Mouse (Mus musculus): ENCODE measurements around the gene Txndc8. TPM values are rescaled to one million over a fixed set of nuclear protein-coding genes. Genes with fewer than 3 reads are reported as not detected.

Txndc8 gene
- polyA plus RNA-seq, 1 experiment = not detected

DNA sequence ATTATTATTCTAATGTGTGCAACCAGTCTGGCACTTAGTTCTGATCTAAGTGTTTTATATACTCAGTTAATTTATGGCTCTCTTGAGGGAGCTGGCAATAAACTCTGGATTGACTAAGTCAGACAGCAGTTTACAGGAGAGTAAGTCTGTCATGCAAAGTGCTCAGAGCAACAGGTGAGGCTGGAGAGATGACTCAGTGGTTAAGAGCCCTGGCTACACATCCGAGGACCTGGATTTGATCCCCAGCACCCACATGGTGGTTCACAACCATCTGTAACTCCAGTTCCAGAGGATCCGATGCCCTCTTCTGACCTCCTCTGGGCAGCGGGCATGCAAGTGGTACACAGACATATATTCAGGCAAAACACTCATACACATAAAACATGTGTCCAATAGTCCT lies 35.4 kb upstream of the Txndc8 start:
- Histone ChIP-seq H3K79me3 (ENCODE audit: low read depth) (no peaks in the 10 kb centered on the region), H3ac (ENCODE audit: control insufficient read depth, insufficient read length, low read depth) (no peak overlapping the region), H3K79me2 (ENCODE audit: control insufficient read depth, insufficient read depth) (no peaks in the 10 kb centered on the region), H3K27me3 (ENCODE audit: control insufficient read depth, insufficient read depth, insufficient read length) (no peaks in the 10 kb centered on the region), H3K36me3 (ENCODE audit: control insufficient read depth, insufficient read depth) (no peaks in the 10 kb centered on the region), H3K4me3 (ENCODE audit: insufficient read depth, poor library complexity, severe bottlenecking) (no peak overlapping the region)
- TF ChIP-seq CEBPB (IDR thresholded peaks at IDR 0.05; ENCODE audit: low read depth) = no peak
- no peak for TF ChIP-seq CTCF (IDR thresholded peaks at IDR 0.05; ENCODE audit: control insufficient read depth, insufficient read depth, insufficient read length)

DNA sequence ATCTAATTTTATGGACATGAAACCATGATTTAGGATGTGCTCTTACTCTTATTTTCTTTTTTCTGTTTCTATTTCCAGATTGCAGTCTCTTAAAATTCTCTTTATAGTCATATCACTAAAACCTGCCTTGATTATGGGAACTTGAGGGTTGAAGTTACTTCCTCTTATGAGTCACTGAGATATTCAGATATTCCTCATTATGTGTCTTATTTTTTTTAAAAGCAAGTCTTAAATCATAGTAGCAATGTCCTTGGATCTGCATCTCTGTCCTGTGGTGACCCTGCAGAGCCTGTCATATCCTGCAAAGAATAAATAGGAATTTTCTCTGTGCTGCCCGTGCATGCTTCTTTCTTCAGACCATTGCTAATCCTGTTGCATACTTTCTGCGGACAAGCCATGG lies 31.2 kb upstream of the Txndc8 start:
- Histone ChIP-seq H3K79me2 (ENCODE audit: control insufficient read depth, insufficient read depth) (no peaks in the 10 kb centered on the region), H3K4me3 (ENCODE audit: insufficient read depth, poor library complexity, severe bottlenecking) (no peak overlapping the region), H3K27me3 (ENCODE audit: control insufficient read depth, insufficient read depth, insufficient read length) (no peaks in the 10 kb centered on the region), H3ac (ENCODE audit: control insufficient read depth, insufficient read length, low read depth) (no peak overlapping the region), H3K79me3 (ENCODE audit: low read depth) (no peaks in the 10 kb centered on the region), H3K36me3 (ENCODE audit: control insufficient read depth, insufficient read depth) (no peaks in the 10 kb centered on the region)
- TF ChIP-seq USF1 (IDR thresholded peaks at IDR 0.05; ENCODE audit: low read depth) (no peak), FOSL1 (IDR thresholded peaks at IDR 0.05; ENCODE audit: insufficient read depth, low read length, poor library complexity, severe bottlenecking) (no peak), MYOD1 (IDR thresholded peaks at IDR 0.05; ENCODE audit: control insufficient read depth, insufficient read length, low read depth) (no peak), CTCF (IDR thresholded peaks at IDR 0.05; ENCODE audit: control insufficient read depth, insufficient read depth, insufficient read length) (no peak), MAX (IDR thresholded peaks at IDR 0.05) (no peak), CEBPB (IDR thresholded peaks at IDR 0.05; ENCODE audit: low read depth) (no peak)

DNA sequence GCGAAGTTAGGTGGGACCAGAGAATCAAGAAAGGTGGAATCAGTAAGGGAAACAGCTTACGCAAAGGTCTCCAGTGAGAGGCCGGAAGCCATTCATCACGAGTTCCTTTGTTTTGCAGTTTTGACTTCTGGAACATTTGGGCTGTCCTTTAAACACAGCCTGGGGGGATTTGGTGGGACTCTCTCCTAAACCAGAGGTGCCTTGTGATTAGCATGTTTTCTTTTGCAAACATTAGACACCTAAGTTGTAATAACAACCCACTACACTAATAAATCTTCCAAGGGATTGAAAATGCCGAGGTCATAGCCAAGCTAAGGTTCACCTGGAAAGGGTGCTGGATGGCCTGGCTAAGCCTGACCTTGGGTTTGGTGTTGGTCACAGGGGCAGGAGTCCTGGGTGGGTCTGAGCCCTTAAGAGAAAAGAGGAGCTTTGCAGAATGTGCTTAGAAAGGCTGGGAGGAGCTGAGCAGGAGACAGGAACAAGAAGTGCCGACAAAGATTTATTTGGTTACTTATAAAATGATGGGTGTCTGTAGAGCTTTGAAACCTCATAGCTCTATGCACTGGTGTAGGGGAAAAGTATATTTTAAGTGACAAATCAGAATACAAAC lies 28.3 kb upstream of the Txndc8 start:
- TF ChIP-seq MYOG (IDR thresholded peaks at IDR 0.05; ENCODE audit: control insufficient read depth, extremely low read depth, insufficient read length) (no peak), MYOD1 (IDR thresholded peaks at IDR 0.05; ENCODE audit: control insufficient read depth, insufficient read length, low read depth) (no peak), CTCF (IDR thresholded peaks at IDR 0.05; ENCODE audit: control insufficient read depth, insufficient read depth, insufficient read length) (no peak), USF1 (IDR thresholded peaks at IDR 0.05; ENCODE audit: low read depth) (no peak), CEBPB (IDR thresholded peaks at IDR 0.05; ENCODE audit: low read depth) (no peak), MAX (IDR thresholded peaks at IDR 0.05) (no peak), FOSL1 (IDR thresholded peaks at IDR 0.05; ENCODE audit: insufficient read depth, low read length, poor library complexity, severe bottlenecking) (no peak)
- H3K4me3 ChIP-seq (ENCODE audit: insufficient read depth, poor library complexity, severe bottlenecking) = no peak overlapping the region

GRCm38 (mm10) chr4:58034663-58035062 lies 25.7 kb upstream of the Txndc8 start:
- Histone ChIP-seq H3ac (ENCODE audit: control insufficient read depth, insufficient read length, low read depth) (no peak overlapping the region), H3K4me3 (ENCODE audit: insufficient read depth, poor library complexity, severe bottlenecking) (no peak overlapping the region), H3K27me3 (ENCODE audit: control insufficient read depth, insufficient read depth, insufficient read length) (no peaks in the 10 kb centered on the region), H3K79me3 (ENCODE audit: low read depth) (no peaks in the 10 kb centered on the region), H3K36me3 (ENCODE audit: control insufficient read depth, insufficient read depth) (no peaks in the 10 kb centered on the region), H3K79me2 (ENCODE audit: control insufficient read depth, insufficient read depth) (no peaks in the 10 kb centered on the region)
- TF ChIP-seq CEBPB (IDR thresholded peaks at IDR 0.05; ENCODE audit: low read depth) (no peak), FOSL1 (IDR thresholded peaks at IDR 0.05; ENCODE audit: insufficient read depth, low read length, poor library complexity, severe bottlenecking) (no peak)

More for the DNA sequence above, 28.3 kb upstream of the Txndc8 start:
- Histone ChIP-seq H3K79me3 (ENCODE audit: low read depth) (no peaks in the 10 kb centered on the region), H3ac (ENCODE audit: control insufficient read depth, insufficient read length, low read depth) (no peak overlapping the region), H3K79me2 (ENCODE audit: control insufficient read depth, insufficient read depth) (no peaks in the 10 kb centered on the region), H3K36me3 (ENCODE audit: control insufficient read depth, insufficient read depth) (no peaks in the 10 kb centered on the region), H3K27me3 (ENCODE audit: control insufficient read depth, insufficient read depth, insufficient read length) (no peaks in the 10 kb centered on the region)

GRCm38 (mm10) chr4:58032714-58033113 lies 23.8 kb upstream of the Txndc8 start:
- no peaks in the 10 kb centered on the region for H3K36me3 ChIP-seq (ENCODE audit: control insufficient read depth, insufficient read depth)
- no peak overlapping the region for H3ac ChIP-seq (ENCODE audit: control insufficient read depth, insufficient read length, low read depth)
- H3K4me3 ChIP-seq (ENCODE audit: insufficient read depth, poor library complexity, severe bottlenecking) = no peak overlapping the region
- no peaks in the 10 kb centered on the region for H3K79me3 ChIP-seq (ENCODE audit: low read depth)
- no peaks in the 10 kb centered on the region for H3K79me2 ChIP-seq (ENCODE audit: control insufficient read depth, insufficient read depth)
- no peaks in the 10 kb centered on the region for H3K27me3 ChIP-seq (ENCODE audit: control insufficient read depth, insufficient read depth, insufficient read length)
- TF ChIP-seq MYOD1 (IDR thresholded peaks at IDR 0.05; ENCODE audit: control insufficient read depth, insufficient read length, low read depth) (no peak), MYOG (IDR thresholded peaks at IDR 0.05; ENCODE audit: control insufficient read depth, extremely low read depth, insufficient read length) (no peak), USF1 (IDR thresholded peaks at IDR 0.05; ENCODE audit: low read depth) (no peak), FOSL1 (IDR thresholded peaks at IDR 0.05; ENCODE audit: insufficient read depth, low read length, poor library complexity, severe bottlenecking) (no peak), MAX (IDR thresholded peaks at IDR 0.05) (no peak), CEBPB (IDR thresholded peaks at IDR 0.05; ENCODE audit: low read depth) (no peak), CTCF (IDR thresholded peaks at IDR 0.05; ENCODE audit: control insufficient read depth, insufficient read depth, insufficient read length) (no peak)

- Histone ChIP-seq H3K79me2 (ENCODE audit: control insufficient read depth, insufficient read depth) (no peaks in the 10 kb centered on the region), H3K36me3 (ENCODE audit: control insufficient read depth, insufficient read depth) (no peaks in the 10 kb centered on the region), H3K27me3 (ENCODE audit: control insufficient read depth, insufficient read depth, insufficient read length) (peaks cover 5% of the 10 kb centered on the region), H3K4me3 (ENCODE audit: insufficient read depth, poor library complexity, severe bottlenecking) (no peak overlapping the region), H3ac (ENCODE audit: control insufficient read depth, insufficient read length, low read depth) (no peak overlapping the region), H3K79me3 (ENCODE audit: low read depth) (no peaks in the 10 kb centered on the region)
- TF ChIP-seq MYOD1 (IDR thresholded peaks at IDR 0.05; ENCODE audit: control insufficient read depth, insufficient read length, low read depth) (no peak), FOSL1 (IDR thresholded peaks at IDR 0.05; ENCODE audit: insufficient read depth, low read length, poor library complexity, severe bottlenecking) (no peak), MAX (IDR thresholded peaks at IDR 0.05) (no peak), CTCF (IDR thresholded peaks at IDR 0.05; ENCODE audit: control insufficient read depth, insufficient read depth, insufficient read length) (no peak), CEBPB (IDR thresholded peaks at IDR 0.05; ENCODE audit: low read depth) (no peak), USF1 (IDR thresholded peaks at IDR 0.05; ENCODE audit: low read depth) (no peak), MYOG (IDR thresholded peaks at IDR 0.05; ENCODE audit: control insufficient read depth, extremely low read depth, insufficient read length) (no peak)
Observed at GRCm38 (mm10) chr4:58003501-58003900, 5.4 kb downstream of the Txndc8 start.
